In genomic region chr1:182868432-182869113, GRCm38 (mm10) we compare ENCODE assay signal across 8 mouse cellular contexts.
A peak's percentile ranks its signal among the peaks of the same experiment; 100 is the strongest.
DNase-seq lines count a peak whose midpoint lies in the region; ATAC-seq and TF ChIP-seq lines count a peak whose summit lies in the region.

No protein-coding gene starts in this region.

- peak; percentile 42; the same call in 1 of the 2 replicates for ATAC-seq in heart, embryonic 14.5 days (ENCODE audit: insufficient number of reproducible peaks, insufficient read depth, low FRiP score, low read depth)
- peak; percentile 44; the same call in 1 of the 2 replicates for ATAC-seq in stomach, embryonic 16.5 days (ENCODE audit: insufficient read depth, low FRiP score)

- TF ChIP-seq CTCF in embryonic fibroblast, embryonic 13.5 days (IDR thresholded peaks at IDR 0.05; ENCODE audit: borderline replicate concordance, insufficient read depth, low read length) = peak; percentile 45; the same call in 1 of the 2 replicates

- H3K4me3 ChIP-seq in embryonic fibroblast, embryonic 13.5 days (ENCODE audit: insufficient read depth, low read length) = no peak overlapping the region
- no peak overlapping the region for H3K4me3 ChIP-seq in heart, embryonic 14.5 days (ENCODE audit: control insufficient read depth in 1 of 2, insufficient read depth in 1 of 2, low read depth in 1 of 2, low read length in 2 of 2)
- no peak overlapping the region for H3K4me3 ChIP-seq in stomach, embryonic 16.5 days (replicated peaks; ENCODE audit: low read length)

- H3K4me1 ChIP-seq in embryonic fibroblast, embryonic 13.5 days (ENCODE audit: control insufficient read depth, insufficient read depth, low read length) = no peaks in the 10 kb centered on the region
- H3K4me1 ChIP-seq in heart, embryonic 14.5 days (ENCODE audit: control insufficient read depth in 2 of 2, insufficient read depth in 2 of 2, low read length in 2 of 2) = peaks cover 8 to 11% of the 10 kb centered on the region in 2 experiments; a peak in 3 of 4 replicates
- 0 out of 2 replicates have a peak, but pooled peaks cover 2% of the 10 kb centered on the region for H3K4me1 ChIP-seq in stomach, embryonic 16.5 days (ENCODE audit: control insufficient read depth, insufficient read depth, low read length)

- 60% methylated on average over 14 of the region's 14 CpGs for WGBS in heart, embryonic 14.5 days
- 71% methylated on average over 14 of the region's 14 CpGs for WGBS in stomach, embryonic 16.5 days

- no peaks in the 10 kb centered on the region for H3K36me3 ChIP-seq in heart, embryonic 14.5 days (ENCODE audit: control insufficient read depth, insufficient read depth, low read length)
- 0 out of 2 replicates have a peak, but pooled peaks cover 3% of the 10 kb centered on the region for H3K36me3 ChIP-seq in stomach, embryonic 16.5 days (ENCODE audit: control insufficient read depth, insufficient read depth, low read length)

- peak; percentile 69 to 85 for DNase-seq in adrenal gland, adult (ENCODE audit: inconsistent age in 2 of 2, low spot score in 1 of 2)
- no peak for DNase-seq in adrenal gland, postnatal 4 days (ENCODE audit: low spot score in 2 of 2)
- DNase-seq in NIH3T3 (ENCODE audit: low read depth) = peak; percentile 41
- DNase-seq in kidney, postnatal 10 days = peak; percentile 50
- DNase-seq in lung, postnatal 4 days = peak; percentile 54 to 69

- H3K9ac ChIP-seq in heart, embryonic 14.5 days (ENCODE audit: low read length) = no peak overlapping the region
- no peak overlapping the region for H3K9ac ChIP-seq in stomach, embryonic 16.5 days (ENCODE audit: low read length)

- peaks cover 19% of the 10 kb centered on the region for H3K9me3 ChIP-seq in heart, embryonic 14.5 days (ENCODE audit: control insufficient read depth, low read length)
- 0 out of 2 replicates have a peak, but pooled peaks cover 5% of the 10 kb centered on the region for H3K9me3 ChIP-seq in stomach, embryonic 16.5 days (replicated peaks; ENCODE audit: control insufficient read depth, low read length)

- H3K27me3 ChIP-seq in heart, embryonic 14.5 days (ENCODE audit: control insufficient read depth, insufficient read depth, low read length) = no peaks in the 10 kb centered on the region
- H3K27me3 ChIP-seq in stomach, embryonic 16.5 days (ENCODE audit: control insufficient read depth, insufficient read depth, low read length) = no peaks in the 10 kb centered on the region

- no peak overlapping the region for H3K27ac ChIP-seq in embryonic fibroblast, embryonic 13.5 days (ENCODE audit: insufficient read depth, low read length)
- no peak overlapping the region for H3K27ac ChIP-seq in heart, embryonic 14.5 days (replicated peaks in 1 of 2; ENCODE audit: control insufficient read depth in 1 of 2, insufficient read depth in 1 of 2, low read depth in 2 of 2, low read length in 2 of 2)
- H3K27ac ChIP-seq in stomach, embryonic 16.5 days (ENCODE audit: low read length) = no peak overlapping the region

- TF ChIP-seq POLR2A in embryonic fibroblast, embryonic 13.5 days (IDR thresholded peaks at IDR 0.05; ENCODE audit: low read depth, low read length) = no peak

- H3K4me2 ChIP-seq in heart, embryonic 14.5 days (ENCODE audit: low read length) = no peak overlapping the region
- H3K4me2 ChIP-seq in stomach, embryonic 16.5 days (ENCODE audit: low read depth, low read length) = no peak overlapping the region

Comparison
In these comparisons a context has a peak if more than half of its experiments do, and no peak if none do; other contexts are left out.
1. DNase-seq: peak in adrenal gland, adult (2 of 2), NIH3T3 (single experiment), kidney, postnatal 10 days (single experiment) and lung, postnatal 4 days (2 of 2); none in adrenal gland, postnatal 4 days (0 of 2).